Mouse (Mus musculus) layer of hippocampus, adult 9-10 months (tissue): ENCODE measurements around the gene Ccdc3.

Source experiments
- DNase-seq: peaks from one replicate; pipeline ENCODE4 v3.0.0; 2022; ENCODE audit warnings: low spot score

Ccdc3 gene

DNA sequence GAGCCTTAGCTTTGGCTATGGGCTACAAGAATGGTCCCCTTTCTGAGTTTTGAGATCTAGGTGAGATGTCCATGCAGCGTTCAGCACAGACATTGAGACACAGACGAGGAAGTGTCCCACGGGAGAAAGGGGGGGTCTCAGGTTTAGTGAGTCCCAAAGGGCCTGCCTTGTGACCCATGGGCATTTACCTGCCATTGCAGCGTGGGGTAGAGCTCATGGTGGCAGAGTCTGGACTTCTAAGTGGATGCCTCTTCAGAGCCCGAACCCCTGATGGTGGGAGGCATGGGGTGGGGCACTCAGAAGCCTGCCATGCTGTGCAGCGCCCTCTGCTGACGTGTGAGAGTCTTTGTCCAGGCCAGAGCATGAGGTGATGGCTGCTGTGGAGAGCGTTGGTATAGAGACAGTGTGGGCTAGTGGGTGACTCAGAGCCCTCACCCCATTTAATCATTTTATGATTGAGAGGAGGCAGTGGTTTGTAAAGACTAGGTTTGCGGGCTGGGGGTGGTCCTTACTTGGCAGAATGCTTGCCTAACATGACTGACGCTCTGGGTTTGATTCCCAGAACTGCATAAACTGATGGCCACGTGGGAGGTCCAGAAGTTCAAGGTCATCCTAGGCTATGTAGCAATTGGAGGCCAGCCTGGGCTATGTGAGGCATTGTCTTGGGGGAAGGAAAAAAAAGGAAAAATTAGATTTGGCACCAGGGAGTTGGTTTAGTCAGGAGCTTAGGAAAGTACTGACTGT is 23.6 kb downstream of the Ccdc3 start:
- no peak for DNase-seq

DNA sequence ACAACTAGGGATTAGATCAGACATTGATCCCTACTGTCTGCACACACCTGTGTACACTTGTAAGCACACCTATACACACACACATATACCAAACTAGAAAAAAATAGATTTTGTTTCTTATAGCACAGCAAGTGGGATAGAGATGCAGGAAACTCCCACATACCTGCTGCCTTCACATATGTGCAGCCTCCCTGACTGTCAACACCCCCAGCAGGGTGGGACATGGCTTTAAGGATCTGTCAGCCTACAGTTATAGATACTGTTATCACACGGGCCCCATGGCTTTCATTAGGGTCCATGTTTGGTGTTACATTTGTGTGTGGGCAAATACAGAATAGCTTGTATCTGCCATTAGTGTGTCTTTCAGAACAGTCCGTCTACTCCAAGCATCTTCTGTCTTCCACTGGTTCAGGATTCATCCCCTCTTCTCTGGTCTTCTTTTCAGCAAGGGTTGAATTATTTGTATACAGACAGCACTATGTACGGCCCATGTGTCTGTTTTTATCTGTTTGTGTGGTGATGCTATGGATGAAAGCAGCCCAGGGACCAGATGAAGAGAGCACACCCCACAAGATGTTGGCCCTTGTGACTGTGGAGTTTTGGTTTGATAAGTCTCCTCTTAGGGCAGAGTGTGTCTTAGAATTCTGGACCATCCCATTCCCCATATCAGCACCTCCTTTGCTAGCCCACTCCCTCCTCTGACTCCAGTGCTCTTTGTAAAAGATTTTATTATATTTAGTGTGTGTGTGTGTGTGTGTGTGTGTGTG is 24.5 kb downstream of the Ccdc3 start:
- DNase-seq = no peak

DNA sequence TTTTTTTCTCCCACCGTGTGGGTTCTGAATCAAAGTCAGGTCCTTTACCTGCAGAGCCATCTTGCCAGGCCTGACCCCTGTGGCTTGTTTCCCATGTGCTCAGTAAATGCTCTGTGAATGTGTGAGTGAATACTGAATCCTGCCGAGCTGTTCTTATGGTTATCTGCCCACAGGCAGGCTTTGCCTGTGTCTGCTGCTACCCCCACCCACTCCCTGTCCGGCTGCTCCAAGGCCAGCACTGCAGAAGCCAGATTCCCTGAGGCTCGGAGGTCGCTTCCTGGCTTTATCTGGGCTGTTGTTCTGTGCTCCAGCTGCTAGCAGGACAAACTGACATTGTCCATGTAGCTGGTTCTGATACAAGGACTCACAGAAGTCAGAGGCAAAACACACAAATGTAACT is 25.2 kb downstream of the Ccdc3 start:
- DNase-seq = no peak

DNA sequence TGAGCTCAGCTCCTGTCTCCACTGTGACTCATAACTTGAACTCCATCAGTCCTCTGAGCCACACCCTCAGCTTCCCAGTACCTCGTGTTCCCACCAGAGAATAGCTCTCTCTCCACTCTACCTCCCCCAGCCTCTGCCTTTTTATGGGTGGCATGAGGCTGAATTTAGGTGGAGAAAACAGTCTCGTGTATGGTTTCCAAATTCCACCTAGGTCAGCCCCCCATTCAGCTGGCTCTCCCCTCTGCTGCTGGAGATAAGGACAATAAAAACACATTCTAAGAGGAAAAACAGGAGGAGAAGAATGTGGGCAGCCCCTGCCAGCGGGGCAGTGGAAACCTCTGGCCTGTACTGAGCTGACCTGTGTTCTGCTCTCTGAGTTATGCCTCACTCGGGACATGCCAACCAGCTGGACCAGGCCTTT is 28.4 kb downstream of the Ccdc3 start:
- DNase-seq = no peak

DNA sequence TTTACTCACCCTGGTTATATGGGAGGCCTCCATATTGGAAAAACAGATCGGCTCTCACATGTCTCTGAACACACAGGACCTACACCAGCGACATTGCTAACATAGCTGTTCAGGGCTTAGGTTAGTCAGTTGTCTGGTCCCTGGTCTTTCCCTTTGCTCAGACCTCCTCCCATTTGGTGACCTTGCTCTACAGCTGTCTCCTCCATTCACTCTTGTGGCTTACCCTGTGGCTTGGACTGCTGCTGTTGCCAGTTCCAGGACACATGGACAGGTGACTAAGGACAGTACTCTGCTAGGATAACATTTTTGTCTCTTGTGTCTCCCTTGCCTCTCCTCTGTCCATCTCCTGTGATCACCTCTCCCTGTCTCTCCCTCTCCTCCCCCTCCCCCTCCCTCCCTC is 29.2 kb downstream of the Ccdc3 start:
- DNase-seq = no peak

DNA sequence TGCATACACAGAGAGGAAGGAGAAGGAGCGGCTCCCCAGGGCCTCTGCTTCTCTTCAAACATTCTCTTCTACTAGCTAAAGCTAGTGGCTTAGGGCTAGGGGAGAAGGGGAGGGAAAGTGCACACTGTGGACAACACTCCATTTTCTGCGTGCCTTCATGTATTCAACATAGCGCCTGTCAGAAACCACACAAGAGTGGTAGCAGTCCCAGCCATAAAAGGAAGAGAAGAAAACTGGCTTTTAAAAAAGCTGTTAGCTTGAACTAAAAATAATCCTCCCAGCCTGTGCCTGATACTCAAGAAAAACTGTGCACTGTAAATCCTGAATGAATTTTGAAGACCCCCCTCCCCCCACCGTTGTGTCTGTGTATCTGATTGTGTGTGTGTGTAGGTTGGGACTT is 33.2 kb downstream of the Ccdc3 start:
- DNase-seq = no peak

DNA sequence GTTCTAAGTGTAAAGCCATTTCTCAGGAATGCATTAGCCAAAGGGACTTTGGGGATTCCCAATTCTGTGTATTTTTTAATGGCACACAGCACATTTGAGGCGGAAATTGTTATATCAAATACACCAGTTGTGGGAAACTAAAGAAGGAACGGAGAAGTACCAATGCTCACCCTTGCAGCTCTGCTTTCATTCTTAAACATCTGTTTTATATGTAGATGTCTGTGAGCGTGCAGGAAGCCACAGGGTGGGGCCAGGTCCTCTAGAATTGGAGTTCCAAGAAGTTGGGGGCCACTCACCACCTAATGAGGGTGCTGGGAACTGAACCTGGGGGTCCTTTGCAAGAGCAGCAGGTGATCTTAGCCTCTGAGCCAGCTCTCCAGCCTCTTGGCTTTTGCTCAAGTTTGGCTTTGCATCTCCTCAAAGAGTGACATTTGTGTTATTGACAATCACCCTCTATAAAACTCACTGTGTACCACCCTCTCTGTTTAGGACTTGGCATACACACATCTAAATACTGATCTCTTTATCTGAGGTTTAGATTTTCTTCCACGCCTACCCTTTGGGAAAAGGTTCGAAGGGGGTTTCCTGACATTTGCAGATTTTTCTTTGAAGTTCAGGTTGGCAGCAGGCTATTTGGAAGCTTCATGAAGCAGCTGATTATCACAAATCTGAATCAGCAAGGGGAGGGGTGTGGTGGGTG is 33.9 kb downstream of the Ccdc3 start:
- no peak for DNase-seq

DNA sequence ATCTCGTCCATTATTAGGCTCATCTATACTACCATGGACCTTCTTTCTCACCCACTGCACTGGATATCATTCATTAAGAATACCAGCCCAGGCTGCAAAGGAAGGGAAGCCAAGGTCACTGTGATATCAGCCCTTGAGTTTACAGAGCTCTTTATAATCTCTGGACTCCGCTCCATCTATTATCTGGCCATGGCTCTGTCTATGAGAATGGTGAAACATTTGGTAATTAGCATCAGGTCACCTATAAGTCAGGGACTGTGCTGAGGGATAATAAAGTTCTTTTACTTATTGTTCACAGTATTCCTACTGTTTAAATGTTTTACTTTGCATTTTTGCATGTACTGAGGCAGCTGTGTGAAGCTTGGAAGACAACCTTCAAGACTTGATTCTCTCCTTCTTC is 35.2 kb downstream of the Ccdc3 start:
- no peak for DNase-seq

DNA sequence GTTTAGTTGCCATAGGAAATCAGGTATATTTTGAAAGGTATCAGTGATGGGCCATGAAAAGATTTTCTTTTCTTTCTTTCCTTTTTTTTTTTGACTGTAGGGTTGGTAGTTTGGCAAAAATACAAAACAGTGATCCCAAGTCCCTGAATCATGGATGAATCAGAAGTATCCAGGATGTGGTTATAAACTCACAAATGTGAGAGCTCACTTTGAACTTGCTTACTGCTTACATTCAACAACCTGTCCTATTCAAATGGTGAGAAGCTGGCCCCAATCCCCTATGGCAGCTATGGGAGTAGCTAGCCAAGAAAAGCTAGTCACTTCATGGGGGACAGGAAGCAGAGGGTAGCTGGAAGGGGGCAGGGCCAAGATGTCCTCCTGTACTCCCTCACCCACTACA is 37.1 kb downstream of the Ccdc3 start:
- no peak for DNase-seq

DNA sequence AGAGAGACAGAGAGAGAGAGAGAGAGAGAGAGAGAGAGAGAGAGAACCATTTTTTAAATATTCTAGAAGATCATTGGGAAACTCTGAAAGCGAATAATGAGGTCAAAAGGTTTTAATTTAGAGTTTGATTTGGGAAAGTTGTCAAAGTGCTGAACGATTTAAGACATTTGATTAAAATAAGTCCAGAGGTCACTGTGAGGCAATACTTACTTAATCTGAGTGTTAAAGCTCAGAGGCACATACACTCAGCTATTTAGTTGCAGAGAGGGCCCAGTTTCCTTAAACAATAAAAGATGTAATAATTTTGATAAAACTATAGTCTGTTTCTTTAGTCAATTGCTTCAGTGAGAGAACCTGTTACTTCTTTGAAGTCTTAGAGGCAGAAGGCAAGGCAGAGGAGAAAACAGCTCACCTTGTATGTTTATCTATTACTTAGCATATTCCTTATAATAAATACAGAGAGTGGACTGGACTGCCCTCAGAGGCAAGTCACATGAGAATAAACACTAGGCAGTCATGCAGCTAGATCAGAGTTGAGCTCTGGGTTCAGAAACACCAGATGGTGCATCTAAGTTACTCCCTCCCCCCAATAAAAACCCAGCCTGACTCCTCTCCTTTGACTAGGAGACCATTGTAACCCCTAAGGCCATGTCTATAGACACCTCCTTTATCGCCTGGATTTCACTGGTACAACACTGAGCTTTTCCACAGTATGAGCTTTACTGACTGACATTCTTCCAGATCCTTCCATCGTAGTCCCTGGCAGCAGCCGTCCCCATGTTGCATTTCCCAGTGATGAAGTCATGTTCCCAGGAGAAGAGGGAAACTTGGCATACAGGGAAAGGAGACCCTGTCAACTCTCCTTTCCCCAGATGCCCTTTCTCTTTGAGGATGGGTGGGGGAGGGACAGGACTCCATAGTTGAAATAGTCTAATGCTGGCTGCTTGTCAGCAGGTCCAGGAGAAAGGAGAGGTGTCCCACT is 44.2 kb downstream of the Ccdc3 start:
- no peak for DNase-seq

DNA sequence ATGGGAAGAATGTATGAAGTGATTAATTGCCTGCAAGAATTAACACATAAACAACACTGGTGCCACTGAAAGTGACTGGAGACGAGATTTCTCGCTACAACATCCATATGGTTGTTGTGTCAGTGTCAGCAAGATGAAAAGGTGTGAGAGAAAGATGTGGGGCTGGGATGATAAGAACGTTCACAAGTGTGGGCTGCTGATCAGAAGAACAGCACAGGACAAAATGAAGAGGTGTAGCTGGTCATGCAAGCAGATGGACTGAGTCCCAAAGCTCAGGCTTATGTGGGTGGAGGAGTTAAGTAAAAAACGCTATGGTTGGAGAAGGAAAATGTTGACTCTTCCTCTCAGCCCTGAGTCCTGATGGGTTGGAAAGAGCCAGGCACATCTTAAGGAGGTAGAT is 46.6 kb downstream of the Ccdc3 start:
- DNase-seq = no peak

DNA sequence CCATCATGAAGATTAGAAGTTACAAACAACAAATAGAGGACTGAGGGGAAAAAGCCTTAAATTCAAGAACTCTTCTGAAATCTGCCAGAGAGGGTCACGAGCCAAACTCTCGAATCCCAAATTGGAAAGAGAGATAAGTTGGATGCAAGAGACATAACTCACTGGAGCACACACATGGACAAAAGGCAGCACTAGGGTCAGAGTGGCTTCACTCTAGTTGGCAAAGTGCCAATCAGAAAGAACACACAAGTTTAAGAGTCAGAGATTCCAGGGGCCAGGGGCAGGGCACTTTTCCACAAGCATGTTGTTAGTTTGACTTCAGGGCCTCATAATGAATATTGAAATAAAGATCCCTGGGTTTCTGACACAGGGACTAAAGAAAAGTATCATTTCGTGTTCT is 48.1 kb downstream of the Ccdc3 start:
- no peak for DNase-seq

DNA sequence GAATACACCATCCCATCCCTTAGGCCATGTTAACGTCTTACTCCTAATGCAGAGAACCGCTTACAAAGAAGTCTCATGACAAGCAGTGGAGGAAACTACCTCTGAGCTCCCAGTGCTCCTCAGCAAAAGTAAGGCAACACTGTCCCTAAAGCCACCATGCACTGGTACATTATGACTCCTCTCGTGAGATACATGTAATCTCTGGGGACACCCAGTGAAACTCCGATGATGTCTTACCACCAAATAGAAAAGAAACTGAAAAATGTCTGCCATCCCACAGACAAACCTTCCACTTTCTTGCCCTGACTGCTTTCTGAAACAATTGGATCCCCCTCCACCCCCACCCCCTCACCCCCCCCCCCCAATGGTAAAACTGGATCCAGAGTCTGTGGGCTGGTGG is 54.6 kb downstream of the Ccdc3 start:
- DNase-seq = no peak

DNA sequence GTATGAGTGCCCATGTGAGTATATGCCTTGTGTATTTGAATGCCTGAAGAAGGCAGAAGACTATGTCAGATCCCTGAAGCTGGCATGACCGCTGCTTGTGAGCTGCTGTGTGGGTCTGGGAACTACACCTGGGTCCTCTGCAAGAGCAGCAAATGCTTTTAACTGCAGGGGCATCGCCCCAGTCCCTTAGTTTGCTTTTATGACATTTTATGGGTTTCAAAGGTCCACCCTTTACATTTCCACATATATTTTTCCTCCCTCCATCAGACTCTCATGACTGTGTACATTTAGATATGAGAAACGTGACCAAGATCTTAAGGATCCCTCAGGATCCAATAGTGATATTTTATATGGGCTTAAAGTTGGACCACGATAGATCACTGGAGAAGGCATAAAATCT is 55.5 kb downstream of the Ccdc3 start:
- no peak for DNase-seq

DNA sequence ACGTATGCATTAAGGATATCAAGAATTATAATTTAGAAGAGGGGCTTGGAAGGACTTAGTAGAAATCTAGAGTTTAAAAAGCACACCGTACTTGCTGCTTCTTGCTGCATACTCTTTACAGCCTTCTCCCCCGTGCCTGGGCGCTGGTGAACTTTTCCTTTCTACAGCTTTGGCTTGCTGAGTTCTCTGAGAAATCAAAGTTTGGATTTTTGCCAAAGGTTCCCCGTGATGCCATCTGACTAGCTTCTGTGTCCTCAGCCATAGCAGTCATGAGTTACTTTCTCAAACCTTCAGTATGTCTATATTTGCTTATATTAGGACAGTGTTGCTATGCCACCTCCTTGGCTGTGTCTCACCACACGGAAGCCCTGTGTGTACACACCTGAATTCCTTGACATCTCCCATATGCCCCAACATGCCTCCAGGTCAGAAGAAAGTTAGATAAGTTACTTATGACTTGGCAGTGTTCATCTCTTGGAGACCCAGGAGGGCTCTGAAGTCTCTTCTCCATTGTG is 57.2 kb downstream of the Ccdc3 start:
- no peak for DNase-seq

DNA sequence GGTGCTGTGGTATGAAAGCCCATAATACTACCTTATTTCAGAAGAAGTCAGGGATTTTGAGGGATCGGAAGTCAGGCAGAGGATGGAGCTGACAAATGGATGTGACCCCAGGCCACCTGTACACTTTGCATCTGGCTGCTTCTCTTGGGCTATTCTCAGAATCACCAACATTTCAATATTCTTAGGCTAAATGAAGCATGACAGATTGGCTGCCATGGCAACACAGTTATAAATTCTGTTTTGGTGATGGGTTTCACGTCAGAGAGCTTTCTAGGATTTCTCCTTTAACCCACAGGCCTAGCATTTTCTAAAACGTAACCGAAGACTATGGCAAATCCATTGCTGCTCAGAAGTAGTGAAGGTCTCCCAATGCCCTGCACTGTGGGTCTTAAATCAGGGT is 59.9 kb downstream of the Ccdc3 start:
- DNase-seq = peak; percentile 12

DNA sequence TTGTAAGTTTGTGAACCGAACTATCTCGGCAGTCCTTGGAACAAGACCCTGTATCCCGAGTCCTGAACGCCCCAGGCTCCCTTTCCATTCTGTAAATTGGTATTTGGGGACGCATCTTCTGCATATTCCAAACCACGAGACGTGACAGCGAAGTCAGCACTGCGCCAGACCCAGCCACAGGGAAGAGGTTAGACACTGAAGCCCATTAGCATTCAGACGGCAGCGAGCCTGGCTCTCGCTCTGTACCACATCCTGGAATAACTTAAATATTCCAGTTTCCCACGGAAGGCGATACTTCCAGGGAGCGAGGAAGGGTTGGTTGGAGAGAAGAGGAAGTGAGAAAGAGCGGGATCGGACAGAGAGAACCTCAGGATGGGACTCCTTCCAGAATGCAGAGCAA is 61.7 kb downstream of the Ccdc3 start:
- DNase-seq = no peak

DNA sequence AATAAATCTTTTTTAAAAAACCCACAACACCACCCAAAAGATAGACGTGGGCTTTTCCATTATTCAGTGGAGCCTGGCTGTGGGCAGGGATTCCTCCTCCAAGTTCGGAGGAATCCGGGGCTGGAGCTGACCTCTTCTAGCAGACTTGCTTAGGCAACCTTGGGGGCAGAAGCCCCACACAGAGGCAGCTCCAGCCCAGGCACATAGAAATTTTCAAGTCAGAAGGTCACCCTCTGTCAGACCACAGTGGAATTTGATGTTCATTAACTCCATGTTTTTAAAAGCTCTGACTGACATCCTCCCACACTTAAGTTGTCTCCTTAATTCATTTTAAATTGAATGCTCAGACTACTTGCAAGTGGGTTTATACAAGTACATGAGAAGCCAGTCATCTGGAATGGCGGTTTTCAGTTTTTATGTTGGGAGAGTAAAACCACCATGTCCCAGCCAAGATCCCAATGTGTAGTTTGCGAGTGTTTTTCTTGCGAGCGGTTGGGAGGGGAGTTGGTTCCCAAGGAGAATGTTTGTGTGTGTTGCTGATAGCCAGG is 63.3 kb downstream of the Ccdc3 start:
- DNase-seq = no peak

DNA sequence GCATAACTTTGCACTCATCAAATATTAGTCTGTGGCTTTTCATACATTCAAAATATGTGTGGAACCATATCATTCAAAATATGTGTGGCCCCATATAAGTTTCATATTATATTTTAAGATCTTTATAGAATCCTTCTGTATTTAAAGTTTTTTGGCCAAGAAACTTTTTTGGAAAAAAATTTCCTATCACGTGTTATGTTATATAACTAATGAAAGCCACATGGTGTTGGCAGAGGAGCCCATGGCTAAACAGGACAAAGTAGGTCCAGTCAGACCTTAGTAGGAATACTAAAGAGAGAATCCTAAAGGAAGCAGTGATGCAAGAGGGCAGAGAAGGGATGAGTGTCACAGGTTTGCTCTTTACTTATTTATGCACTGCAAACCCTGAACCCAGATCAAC is 65.6 kb downstream of the Ccdc3 start:
- DNase-seq = no peak

DNA sequence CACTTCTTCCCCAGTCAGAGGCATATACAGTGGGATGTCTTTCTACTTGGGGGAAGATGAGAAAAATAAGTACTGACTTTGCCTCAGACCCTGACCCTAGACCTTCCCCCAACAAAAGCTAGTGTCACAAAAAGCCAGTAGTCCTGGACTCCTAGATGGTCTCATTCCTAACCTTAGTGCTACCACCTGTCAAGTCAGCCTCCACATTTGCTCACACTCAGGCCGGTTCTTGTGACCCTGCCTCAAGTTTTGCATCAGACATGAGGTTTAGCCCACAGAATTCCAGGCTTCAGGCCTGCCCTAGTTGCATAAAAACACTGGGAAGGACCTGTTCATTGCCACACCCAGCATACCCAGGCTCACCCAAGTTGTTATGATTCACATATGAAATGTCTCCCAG is 67.4 kb downstream of the Ccdc3 start:
- DNase-seq = no peak

DNA sequence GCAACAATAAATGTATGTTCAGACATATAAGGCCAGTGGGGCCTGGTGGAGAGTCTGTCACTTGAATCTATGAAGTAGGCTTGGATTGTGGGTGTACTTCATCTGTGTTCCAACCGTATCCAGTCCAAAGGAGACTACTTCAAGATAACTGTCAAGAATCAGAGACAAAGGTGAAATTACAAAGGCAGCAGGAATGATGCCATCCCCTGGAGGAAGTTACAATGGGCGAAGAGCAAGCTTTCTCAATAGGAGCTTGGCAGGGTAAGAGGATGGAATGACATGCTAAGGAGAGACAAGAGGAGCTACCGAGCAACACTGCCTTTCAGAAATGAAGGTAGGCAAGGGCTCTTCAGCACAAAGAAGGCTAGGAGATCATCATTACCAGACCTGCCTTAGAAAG is 69.1 kb downstream of the Ccdc3 start:
- DNase-seq = no peak
